ENCODE assay signal across 8 mouse cellular contexts in genomic region chrX:95969116-95969515, GRCm38 (mm10). TPM values are rescaled to one million over a fixed set of nuclear protein-coding genes. Genes with fewer than 3 reads are reported as not detected.
DNase-seq lines count a peak whose midpoint lies in the region; ATAC-seq and TF ChIP-seq lines count a peak whose summit lies in the region.

No protein-coding gene starts in this region.

- TF ChIP-seq EP300 in ES-Bruce4 (IDR thresholded peaks at IDR 0.05; ENCODE audit: insufficient read depth, low read depth, low read length) = no peak
- TF ChIP-seq EP300 in liver, embryonic 14.5 days (IDR thresholded peaks at IDR 0.05; ENCODE audit: low read depth) = no peak

- no peaks in the 10 kb centered on the region for H3K4me1 ChIP-seq in ES-Bruce4 (ENCODE audit: control insufficient read depth, insufficient read depth, low read length)
- no peaks in the 10 kb centered on the region for H3K4me1 ChIP-seq in forebrain, embryonic 14.5 days (ENCODE audit: control insufficient read depth, insufficient read depth, low read length)
- H3K4me1 ChIP-seq in liver, embryonic 14.5 days (replicated peaks; ENCODE audit: control insufficient read depth in 2 of 2, insufficient read depth in 2 of 2, low read length in 1 of 2) = peaks cover 0 to 9% of the 10 kb centered on the region in 2 experiments; a peak in 1 of 4 replicates

- 36% methylated on average over 6 of the region's 6 CpGs for WGBS in forebrain, embryonic 14.5 days
- 32% methylated on average over 5 of the region's 6 CpGs for WGBS in liver, embryonic 14.5 days (ENCODE audit: insufficient replicate concordance)

- no peak for TF ChIP-seq POLR2A in ES-Bruce4 (IDR thresholded peaks at IDR 0.05; ENCODE audit: insufficient read depth, low read length)

- ATAC-seq in forebrain, embryonic 14.5 days = no peak
- no peak for ATAC-seq in liver, embryonic 14.5 days (ENCODE audit: insufficient read depth)

- DNase-seq in heart, adult 11 months = peak; percentile 50
- DNase-seq in heart, adult 8-10 months (ENCODE audit: low spot score) = no peak
- no peak for DNase-seq in forebrain, embryonic 14.5 days (ENCODE audit: low spot score)
- no peak for DNase-seq in liver, embryonic 14.5 days (ENCODE audit: low read depth in 3 of 3, low spot score in 3 of 3)
- no peak for DNase-seq in frontal cortex, postnatal 14 days (ENCODE audit: low spot score in 2 of 2)
- DNase-seq in layer of hippocampus, adult 18-20 months (ENCODE audit: low spot score in 2 of 2) = no peak
- DNase-seq in left cerebral cortex, postnatal 4 days = no peak

- no peak overlapping the region for H3K27ac ChIP-seq in ES-Bruce4 (ENCODE audit: insufficient read depth, low read length)
- peak overlapping the region; percentile 84; the same call in 1 of the 2 replicates for H3K27ac ChIP-seq in forebrain, embryonic 14.5 days (ENCODE audit: low read depth, low read length)
- no peak overlapping the region for H3K27ac ChIP-seq in liver, embryonic 14.5 days

- H3K9ac ChIP-seq in ES-Bruce4 (ENCODE audit: low read depth, poor library complexity, severe bottlenecking) = peak overlapping the region; percentile 89; the same call in 1 of the 2 replicates
- no peak overlapping the region for H3K9ac ChIP-seq in forebrain, embryonic 14.5 days (ENCODE audit: low read length)
- H3K9ac ChIP-seq in liver, embryonic 14.5 days (replicated peaks) = no peak overlapping the region

- no peaks in the 10 kb centered on the region for H3K27me3 ChIP-seq in ES-Bruce4 (ENCODE audit: control insufficient read depth, insufficient read depth, low read length, poor library complexity, severe bottlenecking)
- H3K27me3 ChIP-seq in forebrain, embryonic 14.5 days (replicated peaks; ENCODE audit: control insufficient read depth, insufficient read depth, low read length) = no peaks in the 10 kb centered on the region
- H3K27me3 ChIP-seq in liver, embryonic 14.5 days (ENCODE audit: control insufficient read depth, insufficient read depth, low read length) = no peaks in the 10 kb centered on the region

- intact Hi-C loops in left cerebral cortex, postnatal 4 days (cut with DNase I) = no loop called here

- H3K36me3 ChIP-seq in ES-Bruce4 (ENCODE audit: control insufficient read depth, insufficient read depth, low read length, poor library complexity, severe bottlenecking) = no peaks in the 10 kb centered on the region
- H3K36me3 ChIP-seq in forebrain, embryonic 14.5 days (ENCODE audit: control insufficient read depth, insufficient read depth, low read length) = no peaks in the 10 kb centered on the region
- no peaks in the 10 kb centered on the region for H3K36me3 ChIP-seq in liver, embryonic 14.5 days (replicated peaks; ENCODE audit: control insufficient read depth, insufficient read depth, low read depth)

- peak overlapping the region; percentile 28 for H3K4me3 ChIP-seq in ES-Bruce4 (ENCODE audit: low read depth, low read length)
- no peak overlapping the region for H3K4me3 ChIP-seq in forebrain, embryonic 14.5 days (ENCODE audit: low read depth, low read length)
- no peak overlapping the region for H3K4me3 ChIP-seq in liver, embryonic 14.5 days (ENCODE audit: insufficient read depth in 1 of 2, low read depth in 2 of 2, low read length in 2 of 2)

- no peak overlapping the region for H3K4me2 ChIP-seq in forebrain, embryonic 14.5 days (ENCODE audit: low read length)
- H3K4me2 ChIP-seq in liver, embryonic 14.5 days (ENCODE audit: low read depth) = peak overlapping the region; percentile 75; the same call in 1 of the 2 replicates

- H3K9me3 ChIP-seq in ES-Bruce4 (replicated peaks; ENCODE audit: control insufficient read depth, insufficient read depth, low read length, poor library complexity, severe bottlenecking) = no peaks in the 10 kb centered on the region
- H3K9me3 ChIP-seq in forebrain, embryonic 14.5 days (replicated peaks; ENCODE audit: control insufficient read depth, low read length) = no peaks in the 10 kb centered on the region
- H3K9me3 ChIP-seq in liver, embryonic 14.5 days (ENCODE audit: control insufficient read depth, low read length) = no peaks in the 10 kb centered on the region

- no peak for TF ChIP-seq CTCF in ES-Bruce4 (IDR thresholded peaks at IDR 0.05; ENCODE audit: low read depth, low read length)
- no peak for TF ChIP-seq CTCF in liver, embryonic 14.5 days (IDR thresholded peaks at IDR 0.05; ENCODE audit: low read depth)

RNA-seq across cellular contexts. Expression of gene Las1l, which starts 12.4 kb away (rescaled TPM):
- 10 to 100 TPM; 36.5 to 41.1 (median 39.1) TPM for total RNA-seq in heart, adult 8-10 months (2022)
- 103 TPM in 2 replicates for polyA plus RNA-seq in ES-Bruce4 (2011; ENCODE audit: insufficient read depth, insufficient read length, low read depth, missing spikeins)
- 27.6 and 37.9 TPM in 2 replicates for polyA plus RNA-seq in forebrain, embryonic 14.5 days (2014; fragmentation: Nextera tagmentation; extraction: Ambion mirVana)
- polyA plus RNA-seq in liver, embryonic 14.5 days (2012; rRNA removed) = 9.2 and 13.3 TPM in 2 replicates
- 18.5 and 20.1 TPM in 2 replicates for polyA plus RNA-seq in liver, embryonic 14.5 days (2014; fragmentation: Nextera tagmentation; extraction: Ambion mirVana)
- 10 to 100 TPM; 49.4 to 52.8 TPM for total RNA-seq in layer of hippocampus, adult 18-20 months (2021)
- total RNA-seq in left cerebral cortex, postnatal 4 days (2021) = 10 to 100 TPM; 83.7 to 88.4 TPM
